ENCODE assay signal across 14 mouse cellular contexts in the genomic region with DNA sequence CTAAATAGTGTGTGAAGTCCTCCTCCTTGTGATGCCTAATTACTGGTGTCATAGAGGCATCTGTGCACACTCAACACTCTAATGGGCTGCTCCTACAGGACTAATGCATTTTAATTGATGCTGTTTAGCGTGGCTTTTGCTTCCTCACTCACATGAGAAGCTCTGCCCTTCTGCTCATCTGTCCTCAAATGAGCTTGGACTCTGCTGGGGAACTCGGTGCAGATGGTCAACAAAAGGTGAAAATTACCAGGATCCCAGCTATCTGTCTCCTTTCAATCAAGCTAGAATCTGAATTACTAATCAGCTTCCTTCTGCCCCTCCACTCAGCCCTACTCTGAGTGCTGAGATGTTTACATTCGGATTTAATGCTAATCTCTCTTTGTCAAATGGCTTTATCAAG.
DNase-seq lines count a peak whose midpoint lies in the region; ATAC-seq lines count a peak whose summit lies in the region.
"Had no signal": no experiment of that assay in that cellular context is flagged by ENCODE, and none has a peak within 500 bp of the region (broad histone marks: within the 10 kb centered on the region; RNA-seq: fewer than 3 reads in every experiment).

No protein-coding gene starts in this region.

- H3K9ac ChIP-seq in embryonic facial prominence, embryonic 11.5 days (replicated peaks; ENCODE audit: low read length): no peak overlapping the region
- no peak overlapping the region for H3K9ac ChIP-seq in embryonic facial prominence, embryonic 14.5 days (ENCODE audit: low read depth, low read length)
- H3K9ac ChIP-seq in hindbrain, embryonic 13.5 days: no peak overlapping the region
- no peak overlapping the region for H3K9ac ChIP-seq in midbrain, embryonic 16.5 days (ENCODE audit: low read depth, low read length)
- H3K9ac ChIP-seq in kidney, embryonic 14.5 days (ENCODE audit: low read depth, low read length): no peak overlapping the region
- H3K9ac ChIP-seq: intestine, embryonic 15.5 days; limb, embryonic 12.5 days had no signal

- no peak overlapping the region for H3K27ac ChIP-seq in embryonic facial prominence, embryonic 11.5 days (replicated peaks; ENCODE audit: low read depth, low read length)
- no peak overlapping the region for H3K27ac ChIP-seq in embryonic facial prominence, embryonic 10.5 days (replicated peaks)
- no peak overlapping the region for H3K27ac ChIP-seq in embryonic facial prominence, embryonic 14.5 days (replicated peaks; ENCODE audit: low read depth, low read length)
- H3K27ac ChIP-seq in hindbrain, embryonic 13.5 days: no peak overlapping the region
- H3K27ac ChIP-seq in midbrain, embryonic 16.5 days (ENCODE audit: low read length): no peak overlapping the region
- H3K27ac ChIP-seq in kidney, embryonic 14.5 days (ENCODE audit: low read depth, low read length): no peak overlapping the region
- H3K27ac ChIP-seq: heart, adult 2 months; intestine, embryonic 15.5 days; limb, embryonic 12.5 days had no signal

- H3K4me2 ChIP-seq in embryonic facial prominence, embryonic 11.5 days (ENCODE audit: low read depth, low read length): no peak overlapping the region
- no peak overlapping the region for H3K4me2 ChIP-seq in embryonic facial prominence, embryonic 14.5 days (ENCODE audit: low read depth, low read length)
- no peak overlapping the region for H3K4me2 ChIP-seq in hindbrain, embryonic 13.5 days
- H3K4me2 ChIP-seq in midbrain, embryonic 16.5 days (ENCODE audit: low read length): no peak overlapping the region
- no peak overlapping the region for H3K4me2 ChIP-seq in kidney, embryonic 14.5 days (replicated peaks; ENCODE audit: low read depth, low read length)
- H3K4me2 ChIP-seq: intestine, embryonic 15.5 days; limb, embryonic 12.5 days had no signal

- H3K4me3 ChIP-seq in embryonic facial prominence, embryonic 11.5 days (ENCODE audit: low read depth, low read length): no peak overlapping the region
- H3K4me3 ChIP-seq in embryonic facial prominence, embryonic 10.5 days: no peak overlapping the region
- no peak overlapping the region for H3K4me3 ChIP-seq in embryonic facial prominence, embryonic 14.5 days (ENCODE audit: low read depth, low read length)
- H3K4me3 ChIP-seq in hindbrain, embryonic 13.5 days: no peak overlapping the region
- no peak overlapping the region for H3K4me3 ChIP-seq in midbrain, embryonic 16.5 days (ENCODE audit: low read depth, low read length)
- no peak overlapping the region for H3K4me3 ChIP-seq in kidney, embryonic 14.5 days (ENCODE audit: low read length)
- H3K4me3 ChIP-seq: heart, adult 2 months; intestine, embryonic 15.5 days; limb, embryonic 12.5 days had no signal

- H3K36me3 ChIP-seq in embryonic facial prominence, embryonic 11.5 days (replicated peaks; ENCODE audit: control insufficient read depth, insufficient read depth, low read depth, low read length): no peaks in the 10 kb centered on the region
- H3K36me3 ChIP-seq in embryonic facial prominence, embryonic 10.5 days (replicated peaks): no peaks in the 10 kb centered on the region
- H3K36me3 ChIP-seq in embryonic facial prominence, embryonic 14.5 days (ENCODE audit: control insufficient read depth, insufficient read depth, low read length): no peaks in the 10 kb centered on the region
- H3K36me3 ChIP-seq in hindbrain, embryonic 13.5 days: no peaks in the 10 kb centered on the region
- H3K36me3 ChIP-seq in midbrain, embryonic 16.5 days (ENCODE audit: control insufficient read depth, insufficient read depth, low read length): no peaks in the 10 kb centered on the region
- no peaks in the 10 kb centered on the region for H3K36me3 ChIP-seq in kidney, embryonic 14.5 days (ENCODE audit: control insufficient read depth, insufficient read depth, low read length)
- H3K36me3 ChIP-seq: intestine, embryonic 15.5 days; limb, embryonic 12.5 days had no signal

- whole genome bisulfite sequencing in embryonic facial prominence, embryonic 11.5 days: 21% methylated on average over 3 of the region's 3 CpGs
- WGBS in embryonic facial prominence, embryonic 10.5 days: 19% methylated on average over 3 of the region's 3 CpGs
- 28% methylated on average over 3 of the region's 3 CpGs for WGBS in embryonic facial prominence, embryonic 14.5 days
- 13% methylated on average over 3 of the region's 3 CpGs for WGBS in hindbrain, embryonic 13.5 days
- 10% methylated on average over 3 of the region's 3 CpGs for WGBS in midbrain, embryonic 16.5 days
- WGBS in kidney, embryonic 14.5 days: 33% methylated on average over 3 of the region's 3 CpGs

- no peaks in the 10 kb centered on the region for H3K4me1 ChIP-seq in embryonic facial prominence, embryonic 11.5 days (ENCODE audit: control insufficient read depth, insufficient read depth, low read length)
- peaks cover 3% of the 10 kb centered on the region; the same call in 1 of the 2 replicates for H3K4me1 ChIP-seq in embryonic facial prominence, embryonic 10.5 days
- H3K4me1 ChIP-seq in embryonic facial prominence, embryonic 14.5 days (ENCODE audit: control insufficient read depth, insufficient read depth, low read length): no peaks in the 10 kb centered on the region
- peaks cover 12% of the 10 kb centered on the region for H3K4me1 ChIP-seq in hindbrain, embryonic 13.5 days (replicated peaks)
- H3K4me1 ChIP-seq in midbrain, embryonic 16.5 days (ENCODE audit: control insufficient read depth, insufficient read depth, low read length): peaks cover 5% of the 10 kb centered on the region; the same call in 1 of the 2 replicates
- no peaks in the 10 kb centered on the region for H3K4me1 ChIP-seq in kidney, embryonic 14.5 days (ENCODE audit: control insufficient read depth, insufficient read depth, low read length)
- H3K4me1 ChIP-seq: intestine, embryonic 15.5 days; limb, embryonic 12.5 days had no signal

- peak; percentile 73; the same call in 1 of the 2 replicates for ATAC-seq in embryonic facial prominence, embryonic 11.5 days (replicated peaks; ENCODE audit: insufficient number of reproducible peaks, low FRiP score, low TSS enrichment, low read depth)
- peak; percentile 34; the same call in 1 of the 2 replicates for ATAC-seq in embryonic facial prominence, embryonic 14.5 days (ENCODE audit: low read depth)
- peak; percentile 85 for ATAC-seq in hindbrain, embryonic 13.5 days (ENCODE audit: low FRiP score)
- peak; percentile 39; the same call in 1 of the 2 replicates for ATAC-seq in midbrain, embryonic 16.5 days
- no peak for ATAC-seq in kidney, embryonic 14.5 days (ENCODE audit: low FRiP score, low TSS enrichment)
- ATAC-seq: intestine, embryonic 15.5 days had no signal

- no peak for DNase-seq in embryonic facial prominence, embryonic 11.5 days (ENCODE audit: low spot score)
- no peak for DNase-seq in embryonic facial prominence, embryonic 10.5 days (ENCODE audit: low spot score)
- peak; percentile 16 for DNase-seq in embryonic facial prominence, embryonic 14.5 days (ENCODE audit: low spot score)
- DNase-seq in thymus, postnatal 25 days: no peak
- no peak for DNase-seq in gastrocnemius, postnatal 10 days
- DNase-seq: cerebellum, adult 9-10 months; heart, adult 2 months; kidney, postnatal 36 days; lung, postnatal 36 days had no signal

- no peaks in the 10 kb centered on the region for H3K9me3 ChIP-seq in embryonic facial prominence, embryonic 11.5 days (replicated peaks; ENCODE audit: control insufficient read depth, low read length)
- no peaks in the 10 kb centered on the region for H3K9me3 ChIP-seq in embryonic facial prominence, embryonic 10.5 days
- H3K9me3 ChIP-seq in embryonic facial prominence, embryonic 14.5 days (ENCODE audit: control insufficient read depth, low read length): no peaks in the 10 kb centered on the region
- no peaks in the 10 kb centered on the region for H3K9me3 ChIP-seq in hindbrain, embryonic 13.5 days
- no peaks in the 10 kb centered on the region for H3K9me3 ChIP-seq in midbrain, embryonic 16.5 days (replicated peaks; ENCODE audit: control insufficient read depth, low read length, poor library complexity, severe bottlenecking)
- no peaks in the 10 kb centered on the region for H3K9me3 ChIP-seq in kidney, embryonic 14.5 days (ENCODE audit: control insufficient read depth, low read length)
- H3K9me3 ChIP-seq: intestine, embryonic 15.5 days; limb, embryonic 12.5 days had no signal

- no peaks in the 10 kb centered on the region for H3K27me3 ChIP-seq in embryonic facial prominence, embryonic 11.5 days (ENCODE audit: control insufficient read depth, insufficient read depth, low read length)
- no peaks in the 10 kb centered on the region for H3K27me3 ChIP-seq in embryonic facial prominence, embryonic 10.5 days (replicated peaks; ENCODE audit: low read depth, poor library complexity, severe bottlenecking)
- H3K27me3 ChIP-seq in embryonic facial prominence, embryonic 14.5 days (replicated peaks; ENCODE audit: control insufficient read depth, insufficient read depth, low read length): no peaks in the 10 kb centered on the region
- no peaks in the 10 kb centered on the region for H3K27me3 ChIP-seq in hindbrain, embryonic 13.5 days
- no peaks in the 10 kb centered on the region for H3K27me3 ChIP-seq in midbrain, embryonic 16.5 days (ENCODE audit: control insufficient read depth, insufficient read depth, low read depth, low read length)
- no peaks in the 10 kb centered on the region for H3K27me3 ChIP-seq in kidney, embryonic 14.5 days (ENCODE audit: control insufficient read depth, insufficient read depth, low read length)
- H3K27me3 ChIP-seq: intestine, embryonic 15.5 days; limb, embryonic 12.5 days had no signal
